In the genomic region with DNA sequence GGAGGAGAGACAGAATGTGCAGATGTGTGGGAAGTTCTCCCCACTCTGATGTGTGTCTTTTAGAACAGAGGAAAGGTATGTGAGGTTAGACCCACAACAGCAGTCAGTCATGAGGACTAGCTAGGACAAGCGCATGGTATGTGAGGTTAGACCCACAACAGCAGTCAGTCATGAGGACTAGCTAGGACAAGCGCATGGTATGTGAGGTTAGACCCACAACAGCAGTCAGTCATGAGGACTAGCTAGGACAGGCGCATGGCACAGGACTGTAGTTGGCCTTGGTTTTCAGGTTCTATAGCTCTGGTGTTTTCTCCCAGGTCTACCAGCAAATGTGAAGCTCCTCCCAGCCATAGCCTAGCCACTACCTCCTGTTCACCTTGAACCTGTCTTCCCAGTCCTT, we compare ENCODE assay signal across 7 mouse cellular contexts.
A peak's percentile ranks its signal among the peaks of the same experiment; 100 is the strongest.
DNase-seq lines count a peak whose midpoint lies in the region; ATAC-seq and TF ChIP-seq lines count a peak whose summit lies in the region.
"Not testable (repeated sequence)": the region's sequence is repeated elsewhere in the genome, so short reads cannot be mapped to it uniquely, and the experiment has no call there.

No protein-coding gene starts in this region.

- H3K27me3 ChIP-seq in hindbrain, embryonic 15.5 days; kidney, embryonic 14.5 days (ENCODE audit: control insufficient read depth, insufficient read depth, low read length); lung, embryonic 14.5 days (ENCODE audit: insufficient read depth, low read length); myocyte (ENCODE audit: control insufficient read depth, insufficient read depth, insufficient read length): not testable (repeated sequence)

- not testable (repeated sequence) for TF ChIP-seq CTCF in cortical plate, adult 2 months (IDR thresholded peaks at IDR 0.05; ENCODE audit: extremely low read depth, insufficient read depth, low read length); layer of hippocampus, adult 2 months (conservative IDR thresholded peaks at IDR 0.05); lung, embryonic 14.5 days (IDR thresholded peaks at IDR 0.05; ENCODE audit: low read depth)

- peak overlapping the region; percentile 27; the same call in 1 of the 2 replicates for H3K27ac ChIP-seq in cortical plate, adult 2 months (ENCODE audit: insufficient read depth, low read length)
- not testable (repeated sequence) for H3K27ac ChIP-seq in hindbrain, embryonic 15.5 days (replicated peaks); kidney, embryonic 14.5 days (ENCODE audit: low read depth, low read length); lung, embryonic 14.5 days (ENCODE audit: low read depth)
- peak overlapping the region; percentile 69; the same call in 1 of the 2 replicates for H3K27ac ChIP-seq in layer of hippocampus, adult 2 months

- not testable (repeated sequence) for H3ac ChIP-seq in myocyte (ENCODE audit: control insufficient read depth, insufficient read length)

- peak; percentile 54; the same call in 1 of the 2 replicates for ATAC-seq in hindbrain, embryonic 15.5 days (ENCODE audit: low FRiP score, low read depth)
- ATAC-seq in kidney, embryonic 14.5 days (ENCODE audit: low FRiP score, low TSS enrichment): peak; percentile 55; the same call in 1 of the 2 replicates
- 0 out of 2 replicates have a peak, but pooled peaks have one; percentile 21 for ATAC-seq in lung, embryonic 14.5 days (ENCODE audit: insufficient read depth)
- ATAC-seq in megakaryocyte progenitor cell, adult 5-6 weeks (replicated peaks; ENCODE audit: poor library complexity): 0 out of 2 replicates have a peak, but pooled peaks have one; percentile 11

- not testable (repeated sequence) for DNase-seq in layer of hippocampus, adult 2 months (ENCODE audit: low spot score in 2 of 2); lung, embryonic 14.5 days

- not testable (repeated sequence) for H3K9ac ChIP-seq in hindbrain, embryonic 15.5 days; kidney, embryonic 14.5 days (ENCODE audit: low read depth, low read length); lung, embryonic 14.5 days

- not testable (repeated sequence) for TF ChIP-seq POLR2A in cortical plate, adult 2 months (IDR thresholded peaks at IDR 0.05; ENCODE audit: extremely low read depth, insufficient read depth, low read length); myocyte (IDR thresholded peaks at IDR 0.05; ENCODE audit: insufficient read length, low read depth)

- 98% methylated on average over 3 of the region's 3 CpGs for WGBS in hindbrain, embryonic 15.5 days
- WGBS in kidney, embryonic 14.5 days: 100% methylated on average over 3 of the region's 3 CpGs
- 97% methylated on average over 3 of the region's 3 CpGs for WGBS in lung, embryonic 14.5 days

- not testable (repeated sequence) for H3K4me2 ChIP-seq in hindbrain, embryonic 15.5 days; kidney, embryonic 14.5 days (replicated peaks; ENCODE audit: low read depth, low read length); lung, embryonic 14.5 days
- H3K4me2 ChIP-seq in myocyte (ENCODE audit: low read depth): peak overlapping the region; percentile 50

- peaks cover 11% of the 10 kb centered on the region for H3K4me1 ChIP-seq in cortical plate, adult 2 months (ENCODE audit: control insufficient read depth, insufficient read depth, low read length)
- not testable (repeated sequence) for H3K4me1 ChIP-seq in hindbrain, embryonic 15.5 days (replicated peaks); kidney, embryonic 14.5 days (ENCODE audit: control insufficient read depth, insufficient read depth, low read length); lung, embryonic 14.5 days (ENCODE audit: insufficient read depth)

- H3K9me3 ChIP-seq in hindbrain, embryonic 15.5 days; kidney, embryonic 14.5 days (ENCODE audit: control insufficient read depth, low read length); lung, embryonic 14.5 days (ENCODE audit: low read depth, low read length): not testable (repeated sequence)

- not testable (repeated sequence) for H3K4me3 ChIP-seq in cortical plate, adult 2 months (ENCODE audit: insufficient read depth, low read length); hindbrain, embryonic 15.5 days; kidney, embryonic 14.5 days (ENCODE audit: low read length); layer of hippocampus, adult 2 months; lung, embryonic 14.5 days (ENCODE audit: low read depth, low read length); myocyte

- H3K36me3 ChIP-seq in hindbrain, embryonic 15.5 days: 0 out of 2 replicates have a peak, but pooled peaks cover 15% of the 10 kb centered on the region
- not testable (repeated sequence) for H3K36me3 ChIP-seq in kidney, embryonic 14.5 days (ENCODE audit: control insufficient read depth, insufficient read depth, low read length); myocyte (ENCODE audit: control insufficient read depth, insufficient read depth)
- 0 out of 2 replicates have a peak, but pooled peaks cover 14% of the 10 kb centered on the region for H3K36me3 ChIP-seq in lung, embryonic 14.5 days (ENCODE audit: insufficient read depth)

- not testable (repeated sequence) for H3K79me2 ChIP-seq in myocyte (ENCODE audit: control insufficient read depth, insufficient read depth)
